Mouse (Mus musculus) liver, embryonic 14.5 days (tissue): ENCODE measurements at regions not wholly inside any gene's neighbourhood (a gene's known extent, or its start where the extent isn't known, plus 50 kb on each side); places are given as distances from the start of the nearest gene placed in this dataset.

ENCODE experiments used
- ATAC-seq: fragments of 200-750 bp; cut with Nextera tagmentation; 2 replicates; pipeline ENCODE4 v1.8.0; 2017; ENCODE audit warnings: moderate number of reproducible peaks, mild to moderate bottlenecking, moderate library complexity; ENCODE audit not compliant: insufficient read depth
- DNase-seq, 3 experiments: peaks; one replicate each; pipeline ENCODE4 v3.0.0-alpha.2; 2012 to 2013; ENCODE audit warnings: low read depth in 3 of 3, low spot score in 3 of 3
- H3K27ac ChIP-seq: fragments of 300-500 bp; sonication (generic); 2 replicates; pipeline ENCODE4 v1.5.1; 2014; ENCODE audit warnings: moderate library complexity, mild to moderate bottlenecking, control low read depth, inconsistent platforms
- H3K27me3 ChIP-seq: fragments of 300-500 bp; sonication (generic); 2 replicates; pipeline ENCODE4 v1.6.1; 2014; ENCODE audit warnings: mild to moderate bottlenecking, low read length, moderate library complexity; ENCODE audit not compliant: control insufficient read depth, insufficient read depth
- H3K36me3 ChIP-seq: fragments of 300-500 bp; sonication (generic); replicated peaks from 2 replicates; pipeline ENCODE4 v1.6.1; 2014; ENCODE audit warnings: low read depth; ENCODE audit not compliant: control insufficient read depth, insufficient read depth
- H3K4me1 ChIP-seq, 2 experiments: fragments of 200-500 bp in 1 of 2; fragments of 300-500 bp in 1 of 2; sonication (generic) in 1 of 2; replicated peaks; 2 replicates each; pipeline ENCODE4 v1.6.1; 2012 to 2014; ENCODE audit warnings: antibody characterized with exemption in 1 of 2, inconsistent platforms in 1 of 2, low read length in 1 of 2; ENCODE audit not compliant: control insufficient read depth in 2 of 2, insufficient read depth in 2 of 2
- H3K4me2 ChIP-seq: fragments of 300-500 bp; sonication (generic); 2 replicates; pipeline ENCODE4 v1.6.1; 2014; ENCODE audit warnings: low read depth, mild to moderate bottlenecking, control low read depth, moderate library complexity
- H3K4me3 ChIP-seq, 2 experiments: fragments of 200-500 bp in 1 of 2; fragments of 300-500 bp in 1 of 2; sonication (generic) in 1 of 2; 2 replicates each; pipeline ENCODE4 v1.5.1; 2012 to 2014; ENCODE audit warnings: low read depth in 2 of 2, low read length in 2 of 2, mild to moderate bottlenecking in 2 of 2, control low read depth in 1 of 2, inconsistent platforms in 1 of 2, moderate library complexity in 1 of 2; ENCODE audit not compliant: insufficient read depth in 1 of 2
- H3K9ac ChIP-seq: fragments of 300-500 bp; sonication (generic); replicated peaks from 2 replicates; pipeline ENCODE4 v1.6.1; 2014; ENCODE audit warnings: mild to moderate bottlenecking, control low read depth, moderate library complexity
- H3K9me3 ChIP-seq: fragments of 300-500 bp; sonication (generic); 2 replicates; pipeline ENCODE4 v1.6.1; 2016; ENCODE audit warnings: low read length, mixed read lengths; ENCODE audit not compliant: control insufficient read depth
- CTCF ChIP-seq: IDR thresholded peaks from 2 replicates; pipeline ENCODE4 v1.5.1; 2016; ENCODE audit warnings: antibody characterized with exemption, low read depth, control low read depth
- EP300 ChIP-seq: IDR thresholded peaks from 2 replicates; pipeline ENCODE4 v1.6.1; 2016; ENCODE audit warnings: antibody characterized with exemption, low read depth
- WGBS: fragments of 180-500 bp; shearing (Covaris S2); extraction: QIAGEN DNeasy Blood & Tissue Kit; methylation state at CpG from one replicate; pipeline ENCODE4 v1.1.7; 2014; ENCODE audit not compliant: insufficient replicate concordance; 5-methylcytosine and 5-hydroxymethylcytosine counted together

- H3K4me2 ChIP-seq: no peak overlapping the region
- no peaks in the 10 kb centered on the region for H3K27me3 ChIP-seq
- H3K9ac ChIP-seq: no peak overlapping the region
- no peak overlapping the region for H3K27ac ChIP-seq
- ATAC-seq (no peak), DNase-seq (no peak)
- WGBS: 45% methylated on average over 3 of the region's 3 CpGs
- TF ChIP-seq CTCF: no peak
- no peak for TF ChIP-seq EP300
- no peaks in the 10 kb centered on the region for H3K36me3 ChIP-seq
- no peaks in the 10 kb centered on the region for H3K9me3 ChIP-seq
- H3K4me3 ChIP-seq: no peak overlapping the region
- no peaks in the 10 kb centered on the region for H3K4me1 ChIP-seq
These were observed 570.2 kb upstream of the Gm10306 start for GRCm38 (mm10) chr4:93986189-93986588.

GRCm38 (mm10) chr4:93990273-93990869 is 566.0 kb upstream of the Gm10306 start:
- Histone ChIP-seq H3K36me3 (no peaks in the 10 kb centered on the region), H3K9me3 (no peaks in the 10 kb centered on the region), H3K27ac (no peak overlapping the region), H3K9ac (no peak overlapping the region), H3K4me3 (no peak overlapping the region), H3K4me2 (no peak overlapping the region), H3K27me3 (no peaks in the 10 kb centered on the region), H3K4me1 (no peaks in the 10 kb centered on the region)
- TF ChIP-seq EP300 (no peak), CTCF (no peak)
- 52% methylated on average over 7 of the region's 7 CpGs for WGBS
- ATAC-seq: no peak
- no peak for DNase-seq

DNA sequence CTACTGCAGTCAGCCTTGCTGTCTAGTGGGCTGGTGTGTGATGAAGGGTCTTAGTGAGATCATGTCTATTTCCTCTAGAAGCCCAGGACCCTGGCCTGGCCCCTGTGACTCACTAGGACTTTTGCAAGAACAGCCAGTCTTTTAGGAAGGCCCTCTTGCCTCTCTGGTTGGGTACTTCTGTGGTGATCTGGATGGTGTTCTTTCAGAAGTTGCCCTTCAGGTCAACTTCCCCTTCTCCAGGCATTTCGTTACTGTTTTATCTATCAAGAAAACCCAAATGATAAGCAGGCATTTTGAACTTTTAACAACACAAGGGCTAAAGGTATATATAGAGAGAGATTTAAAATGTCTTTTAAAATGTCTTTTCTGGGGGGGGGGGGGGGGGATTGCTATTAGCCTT is 550.5 kb upstream of the Gm10306 start:
- H3K27me3 ChIP-seq: no peaks in the 10 kb centered on the region
- H3K27ac ChIP-seq: no peak overlapping the region
- no peak overlapping the region for H3K4me2 ChIP-seq
- TF ChIP-seq EP300: no peak
- TF ChIP-seq CTCF: no peak
- no peak overlapping the region for H3K4me3 ChIP-seq
- no peaks in the 10 kb centered on the region for H3K36me3 ChIP-seq
- no peaks in the 10 kb centered on the region for H3K9me3 ChIP-seq
- ATAC-seq (no peak), DNase-seq (no peak)
- 7% methylated on average over 1 of the region's 1 CpGs for WGBS
- H3K9ac ChIP-seq: no peak overlapping the region
- H3K4me1 ChIP-seq: no peaks in the 10 kb centered on the region

DNA sequence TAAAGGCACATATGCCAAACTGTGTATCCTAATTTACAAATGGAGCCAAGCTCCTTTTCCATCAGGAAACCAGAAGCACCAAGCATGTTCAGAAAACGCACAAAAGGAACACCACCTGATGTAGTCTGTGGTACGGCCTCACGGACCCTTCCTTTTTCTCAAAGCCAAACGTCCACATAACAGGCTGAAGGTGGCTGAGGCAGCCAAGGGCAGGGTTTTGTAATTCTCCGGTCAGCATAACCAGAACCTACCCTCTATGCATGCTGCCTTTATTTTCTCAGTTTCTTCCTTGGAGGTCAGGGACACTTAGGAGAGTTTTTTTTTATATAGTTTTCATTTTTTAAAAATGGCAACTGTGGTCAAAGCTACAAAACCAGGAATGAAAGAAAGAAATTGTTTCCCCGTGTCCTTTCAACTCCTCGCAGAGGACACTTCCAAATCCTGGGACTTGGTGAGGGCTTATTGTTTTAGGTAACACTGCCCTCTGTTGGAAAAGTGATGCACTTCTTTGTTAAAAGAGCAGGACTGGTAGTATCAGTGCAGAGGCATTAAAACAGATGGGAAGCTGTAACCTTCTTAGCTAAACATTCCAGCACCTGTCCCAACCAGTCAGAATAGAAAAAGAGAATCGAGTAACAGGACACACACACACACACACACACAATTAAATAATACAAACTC is 549.1 kb upstream of the Gm10306 start:
- H3K4me1 ChIP-seq: no peaks in the 10 kb centered on the region
- H3K27me3 ChIP-seq: no peaks in the 10 kb centered on the region
- H3K9ac ChIP-seq: no peak overlapping the region
- ATAC-seq (no peak), DNase-seq (peak in 1 of 3 experiments; percentile 5)
- no peaks in the 10 kb centered on the region for H3K36me3 ChIP-seq
- no peak overlapping the region for H3K4me3 ChIP-seq
- no peaks in the 10 kb centered on the region for H3K9me3 ChIP-seq
- H3K27ac ChIP-seq: no peak overlapping the region
- H3K4me2 ChIP-seq: no peak overlapping the region
- WGBS: 29% methylated on average over 8 of the region's 8 CpGs
- TF ChIP-seq CTCF (peak; percentile 33; the same call in 1 of the 2 replicates), EP300 (no peak)

DNA sequence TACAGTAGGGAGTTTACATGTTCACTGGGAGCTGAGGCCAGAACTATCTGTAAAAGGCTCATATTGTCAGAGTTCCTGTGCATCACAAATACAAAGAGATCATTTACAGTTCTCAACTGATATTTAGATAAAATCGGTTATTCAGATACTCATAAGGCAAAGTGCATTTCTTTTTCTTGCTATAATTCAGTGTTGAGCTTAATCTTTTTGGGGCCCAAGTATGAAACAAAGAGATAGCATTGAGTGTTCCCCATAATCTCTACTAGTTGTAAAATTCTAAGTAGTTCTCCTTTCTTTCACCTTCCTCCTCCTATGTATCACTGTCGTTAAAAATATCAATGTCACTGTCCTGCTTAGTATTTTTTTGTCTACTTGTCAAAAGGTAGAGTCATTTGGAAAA is 540.6 kb upstream of the Gm10306 start:
- no peaks in the 10 kb centered on the region for H3K36me3 ChIP-seq
- no peak overlapping the region for H3K9ac ChIP-seq
- H3K27me3 ChIP-seq: no peaks in the 10 kb centered on the region
- H3K9me3 ChIP-seq: no peaks in the 10 kb centered on the region
- 51% methylated on average over 2 of the region's 2 CpGs for WGBS
- ATAC-seq: no peak
- DNase-seq: no peak
- H3K4me3 ChIP-seq: no peak overlapping the region
- H3K4me1 ChIP-seq: no peaks in the 10 kb centered on the region
- H3K27ac ChIP-seq: no peak overlapping the region
- TF ChIP-seq EP300: no peak
- H3K4me2 ChIP-seq: no peak overlapping the region
